Mouse (Mus musculus) cerebellum, adult 2 months (tissue): ENCODE results near the gene Nt5dc3. TPM values are rescaled to one million over a fixed set of nuclear protein-coding genes. Genes with fewer than 3 reads are reported as not detected.

Experiments
- DNase-seq, 2 experiments: peaks; one replicate each; pipeline ENCODE4 v3.0.0; 2021
- H3K27ac ChIP-seq: fragments of 200-500 bp; 2 replicates; pipeline ENCODE4 v1.5.1; 2012; ENCODE audit warnings: low read length, control low read depth, inconsistent platforms; ENCODE audit not compliant: insufficient read depth
- H3K27me3 ChIP-seq: fragments of 200-500 bp; 2 replicates; pipeline ENCODE4 v1.6.1; 2012; ENCODE audit warnings: inconsistent platforms, mild to moderate bottlenecking, low read length, moderate library complexity; ENCODE audit not compliant: control insufficient read depth, insufficient read depth
- H3K4me1 ChIP-seq: fragments of 200-500 bp; 2 replicates; pipeline ENCODE4 v1.6.1; 2011; ENCODE audit warnings: low read length; ENCODE audit not compliant: control insufficient read depth, insufficient read depth
- H3K4me3 ChIP-seq: fragments of 200-500 bp; replicated peaks from 2 replicates; pipeline ENCODE3; 2011; ENCODE audit warnings: mild to moderate bottlenecking, low read depth, low read length, control low read depth; ENCODE audit not compliant: insufficient read depth
- CTCF ChIP-seq: fragments of 200-500 bp; IDR thresholded peaks from 2 replicates; pipeline ENCODE4 v1.5.1; 2011; ENCODE audit warnings: low read depth, mild to moderate bottlenecking, control low read depth, low read length, moderate library complexity, borderline replicate concordance; ENCODE audit not compliant: insufficient read depth
- POLR2A ChIP-seq: fragments of 200-500 bp; IDR thresholded peaks from 2 replicates; pipeline ENCODE4 v1.6.1; 2011; ENCODE audit warnings: low read length, control low read depth, borderline replicate concordance; ENCODE audit not compliant: insufficient read depth
- WGBS: fragments of 180-500 bp; shearing (Covaris S2); methylation state at CpG from one replicate; pipeline ENCODE4 v1.1.7; 2018; 5-methylcytosine and 5-hydroxymethylcytosine counted together
- polyA plus RNA-seq: library from polyadenylated mRNA; depleted of rRNA; stranded (reverse); fragments of >200 nt; gene quantifications from 2 replicates; pipeline ENCODE4 v1.2.3, GENCODE M21; 2012

Nt5dc3 gene
- polyA plus RNA-seq, 1 experiment: 44.2 TPM

GRCm38 (mm10) chr10:86781641-86782040 is 2.8 kb downstream of the Nt5dc3 start:
- peaks cover 5% of the 10 kb centered on the region; the same call in 1 of the 2 replicates for H3K4me1 ChIP-seq
- no peak for DNase-seq
- no peaks in the 10 kb centered on the region for H3K27me3 ChIP-seq
- WGBS: 67% methylated on average over 5 of the region's 5 CpGs
- no peak overlapping the region for H3K4me3 ChIP-seq
- H3K27ac ChIP-seq: no peak overlapping the region
- TF ChIP-seq POLR2A (no peak), CTCF (no peak)

- Histone ChIP-seq H3K4me3 (no peak overlapping the region), H3K27ac (no peak overlapping the region), H3K4me1 (peaks cover 2% of the 10 kb centered on the region; the same call in 1 of the 2 replicates), H3K27me3 (no peaks in the 10 kb centered on the region)
- no peak for DNase-seq
- WGBS: 81% methylated on average over 5 of the region's 5 CpGs
- TF ChIP-seq CTCF (no peak), POLR2A (no peak)
Observed at GRCm38 (mm10) chr10:86782656-86783055, 3.9 kb downstream of the Nt5dc3 start.

GRCm38 (mm10) chr10:86783561-86783960 is 4.8 kb downstream of the Nt5dc3 start:
- no peak for DNase-seq
- Histone ChIP-seq H3K27ac (no peak overlapping the region), H3K4me3 (no peak overlapping the region), H3K4me1 (peaks cover 6% of the 10 kb centered on the region), H3K27me3 (no peaks in the 10 kb centered on the region)
- WGBS: 88% methylated on average over 5 of the region's 5 CpGs
- no peak for TF ChIP-seq CTCF
- no peak for TF ChIP-seq POLR2A

- no peak overlapping the region for H3K4me3 ChIP-seq
- no peaks in the 10 kb centered on the region for H3K27me3 ChIP-seq
- H3K4me1 ChIP-seq: peaks cover 6% of the 10 kb centered on the region
- DNase-seq: no peak
- TF ChIP-seq CTCF (no peak), POLR2A (no peak)
- WGBS: 96% methylated on average over 5 of the region's 5 CpGs
- no peak overlapping the region for H3K27ac ChIP-seq
Observed at GRCm38 (mm10) chr10:86784126-86784675, 5.4 kb downstream of the Nt5dc3 start.

- 59% methylated on average over 2 of the region's 2 CpGs for WGBS
- Histone ChIP-seq H3K27me3 (no peaks in the 10 kb centered on the region), H3K4me3 (no peak overlapping the region), H3K4me1 (peaks cover 9% of the 10 kb centered on the region), H3K27ac (no peak overlapping the region)
- TF ChIP-seq POLR2A: no peak
- TF ChIP-seq CTCF: no peak
- DNase-seq: no peak
Observed at GRCm38 (mm10) chr10:86785396-86785795, 6.6 kb downstream of the Nt5dc3 start.

- TF ChIP-seq POLR2A (no peak), CTCF (no peak)
- DNase-seq: no peak
- Histone ChIP-seq H3K4me3 (no peak overlapping the region), H3K27me3 (no peaks in the 10 kb centered on the region), H3K27ac (no peak overlapping the region), H3K4me1 (peaks cover 9% of the 10 kb centered on the region)
- WGBS: 97% methylated on average over 5 of the region's 5 CpGs
Observed at GRCm38 (mm10) chr10:86786083-86786482, 7.3 kb downstream of the Nt5dc3 start.

- TF ChIP-seq CTCF: no peak
- TF ChIP-seq POLR2A: no peak
- H3K27me3 ChIP-seq: no peaks in the 10 kb centered on the region
- peak in 1 of 2 experiments; percentile 24 for DNase-seq
- no peak overlapping the region for H3K27ac ChIP-seq
- WGBS: 24% methylated on average over 5 of the region's 5 CpGs
- H3K4me1 ChIP-seq: peaks cover 11% of the 10 kb centered on the region
- no peak overlapping the region for H3K4me3 ChIP-seq
Observed at GRCm38 (mm10) chr10:86788193-86788592, 9.4 kb downstream of the Nt5dc3 start.

- TF ChIP-seq CTCF: no peak
- TF ChIP-seq POLR2A: no peak
Observed at GRCm38 (mm10) chr10:86789146-86789672, 10.4 kb downstream of the Nt5dc3 start.

More at GRCm38 (mm10) chr10:86789146-86789672, 10.4 kb downstream of the Nt5dc3 start:
- 86% methylated on average over 7 of the region's 7 CpGs for WGBS
- peaks cover 15% of the 10 kb centered on the region for H3K4me1 ChIP-seq
- H3K4me3 ChIP-seq: no peak overlapping the region
- DNase-seq: no peak
- no peaks in the 10 kb centered on the region for H3K27me3 ChIP-seq
- no peak overlapping the region for H3K27ac ChIP-seq
